Mouse (Mus musculus) ES-E14 (cell line): Measurements from ENCODE around the gene Tns1. TPM values are rescaled to one million over a fixed set of nuclear protein-coding genes. Genes with fewer than 3 reads are reported as not detected.

ENCODE experiments used
- DNase-seq: peaks from one replicate; pipeline ENCODE4 v3.0.0-alpha.2; 2013; ENCODE audit warnings: low read depth, low spot score
- H3K27ac ChIP-seq: 2 replicates; pipeline ENCODE4 v1.5.1; 2012; ENCODE audit warnings: low read depth, mild to moderate bottlenecking, low read length, moderate library complexity, mixed read lengths; ENCODE audit not compliant: poor library complexity, insufficient read depth, severe bottlenecking
- H3K36me3 ChIP-seq: 2 replicates; pipeline ENCODE4 v1.6.1; 2012; ENCODE audit warnings: mild to moderate bottlenecking, low read length, moderate library complexity, mixed read lengths; ENCODE audit not compliant: control insufficient read depth, poor library complexity, insufficient read depth, severe bottlenecking
- H3K4me1 ChIP-seq, 2 experiments: fragments of 150-350 bp in 1 of 2; sonication (generic) in 1 of 2; 2 replicates each; pipeline ENCODE4 v1.6.1; 2012; ENCODE audit warnings: low read length in 2 of 2, mild to moderate bottlenecking in 1 of 2, mixed read lengths in 1 of 2; ENCODE audit not compliant: control insufficient read depth in 2 of 2, insufficient read depth in 2 of 2, poor library complexity in 1 of 2
- H3K4me3 ChIP-seq, 2 experiments: fragments of 150-350 bp in 1 of 2; sonication (generic) in 1 of 2; 2 replicates each; pipeline ENCODE4 v1.5.1; 2012; ENCODE audit warnings: low read length in 2 of 2, low read depth in 1 of 2, mild to moderate bottlenecking in 1 of 2, mixed read lengths in 1 of 2; ENCODE audit not compliant: insufficient read depth in 1 of 2, poor library complexity in 1 of 2, severe bottlenecking in 1 of 2
- H3K9ac ChIP-seq: 2 replicates; pipeline ENCODE4 v1.6.1; 2012; ENCODE audit warnings: low read depth, mild to moderate bottlenecking, low read length, mixed read lengths; ENCODE audit not compliant: poor library complexity, insufficient read depth, severe bottlenecking
- H3K9me3 ChIP-seq: fragments of 150-350 bp; sonication (generic); 2 replicates; pipeline ENCODE4 v1.6.1; 2012; ENCODE audit warnings: low read depth, mild to moderate bottlenecking, low read length; ENCODE audit not compliant: control insufficient read depth, insufficient read depth
- CHD2 ChIP-seq: IDR thresholded peaks from 2 replicates; pipeline ENCODE4 v1.6.1; 2014; ENCODE audit warnings: mild to moderate bottlenecking, low read depth, low read length, inconsistent platforms
- HCFC1 ChIP-seq: IDR thresholded peaks from 2 replicates; pipeline ENCODE4 v1.6.1; 2012; ENCODE audit warnings: low read length, inconsistent platforms, borderline replicate concordance; ENCODE audit not compliant: insufficient read depth
- MAFK ChIP-seq: IDR thresholded peaks from 2 replicates; pipeline ENCODE4 v1.6.1; 2014; ENCODE audit warnings: mild to moderate bottlenecking, low read depth, low read length, inconsistent platforms; ENCODE audit not compliant: insufficient read depth
- ZC3H11A ChIP-seq: IDR thresholded peaks from 2 replicates; pipeline ENCODE4 v1.6.1; 2012; ENCODE audit warnings: low read depth, mild to moderate bottlenecking, inconsistent platforms, low read length, borderline replicate concordance
- ZNF384 ChIP-seq: IDR thresholded peaks from 2 replicates; pipeline ENCODE4 v1.6.1; 2012; ENCODE audit warnings: low read depth, low read length, inconsistent platforms
- in situ Hi-C, 2 experiments: fragments of 600-800 bp; cut with MboI; formaldehyde crosslinking; loops; one replicate each; pipeline ENCODE4 v1.15.1; 2025; ENCODE audit warnings: low sequenced_read_pairs in 2 of 2, inconsistent platforms in 1 of 2; ENCODE audit not compliant: unreplicated experiment in 2 of 2
- total RNA-seq: library from RNA; depleted of rRNA; stranded (reverse); fragments of 300-350 nt; gene quantifications from 2 replicates; pipeline ENCODE4 v1.2.3, GENCODE M21; 2012

Tns1 gene
- total RNA-seq, 1 experiment, result 9.5 TPM

DNA sequence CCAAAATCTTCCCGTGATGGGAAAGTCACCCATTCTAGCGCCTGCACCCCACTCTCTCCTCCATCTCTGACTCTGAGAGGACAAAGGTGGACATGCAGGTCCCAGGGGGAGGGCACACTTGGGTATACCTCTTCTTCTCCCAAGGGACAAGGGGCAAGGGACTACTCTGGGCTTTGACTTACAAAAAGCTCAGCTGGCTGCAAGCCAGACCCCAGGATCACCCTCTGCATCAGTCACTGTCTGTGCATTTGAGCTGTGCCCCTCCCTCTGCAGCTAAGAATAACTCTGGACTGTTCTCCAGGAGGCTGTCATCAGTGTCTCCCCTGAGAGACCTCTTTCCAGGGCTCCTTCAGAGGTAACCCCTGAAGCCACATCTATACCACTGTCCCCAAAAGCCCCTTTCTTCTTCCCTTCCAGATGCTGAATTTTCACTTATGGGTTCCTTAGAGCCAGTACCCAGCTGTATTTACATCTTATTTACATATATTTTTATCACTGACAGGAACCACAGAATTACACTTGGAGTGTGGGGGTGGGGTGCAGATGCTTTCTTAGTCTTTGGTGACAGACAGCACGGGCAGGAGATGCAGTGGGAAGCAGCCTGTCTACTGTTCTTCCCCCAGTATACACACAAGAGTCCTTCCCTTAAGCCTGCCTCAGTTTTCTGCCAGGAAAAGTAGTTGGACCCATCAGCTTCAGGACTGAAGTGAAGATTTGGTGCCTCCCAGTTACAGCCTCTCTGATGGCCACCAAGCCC lies 81.4 kb downstream of the Tns1 start:
- TF ChIP-seq ZNF384, result no peak
- TF ChIP-seq HCFC1, result no peak
- TF ChIP-seq CHD2, result no peak
- no peak for TF ChIP-seq ZC3H11A
- no peak for TF ChIP-seq MAFK
- in situ Hi-C loops, result no loop called here
- H3K9ac ChIP-seq, result no peak overlapping the region
- no peaks in the 10 kb centered on the region for H3K9me3 ChIP-seq
- no peak overlapping the region for H3K27ac ChIP-seq
- no peaks in the 10 kb centered on the region for H3K36me3 ChIP-seq
- no peak for DNase-seq
- H3K4me1 ChIP-seq, result no peaks in the 10 kb centered on the region
- H3K4me3 ChIP-seq, result no peak overlapping the region

GRCm38 (mm10) chr1:74041692-74042091 lies 82.6 kb downstream of the Tns1 start:
- H3K27ac ChIP-seq, result no peak overlapping the region
- no peak overlapping the region for H3K9ac ChIP-seq
- H3K36me3 ChIP-seq, result no peaks in the 10 kb centered on the region
- no peak for DNase-seq
- H3K4me3 ChIP-seq, result no peak overlapping the region
- no peaks in the 10 kb centered on the region for H3K4me1 ChIP-seq
- no peaks in the 10 kb centered on the region for H3K9me3 ChIP-seq
- in situ Hi-C loops, result no loop called here
- TF ChIP-seq ZNF384, result no peak

GRCm38 (mm10) chr1:74041178-74041577 lies 83.1 kb downstream of the Tns1 start:
- no peak overlapping the region for H3K9ac ChIP-seq
- in situ Hi-C loops, result no loop called here
- H3K4me3 ChIP-seq, result no peak overlapping the region
- DNase-seq, result no peak
- no peaks in the 10 kb centered on the region for H3K9me3 ChIP-seq
- H3K27ac ChIP-seq, result no peak overlapping the region
- peaks cover 0 to 2% of the 10 kb centered on the region in 2 experiments; a peak in 1 of 4 replicates for H3K4me1 ChIP-seq
- TF ChIP-seq MAFK (no peak), ZC3H11A (no peak), HCFC1 (no peak), CHD2 (no peak), ZNF384 (no peak)
- H3K36me3 ChIP-seq, result no peaks in the 10 kb centered on the region

- H3K9ac ChIP-seq, result peak overlapping the region; percentile 44
- no peak for DNase-seq
- in situ Hi-C loops, result no loop called here
- H3K4me3 ChIP-seq, result peak overlapping the region; percentile 64 to 79
- H3K27ac ChIP-seq, result no peak overlapping the region
- TF ChIP-seq HCFC1, result no peak
- no peaks in the 10 kb centered on the region for H3K9me3 ChIP-seq
- H3K4me1 ChIP-seq, result peaks cover 0 to 2% of the 10 kb centered on the region in 2 experiments; a peak in 2 of 4 replicates
- H3K36me3 ChIP-seq, result no peaks in the 10 kb centered on the region
Observed at GRCm38 (mm10) chr1:74036560-74037390, 87.5 kb downstream of the Tns1 start.

DNA sequence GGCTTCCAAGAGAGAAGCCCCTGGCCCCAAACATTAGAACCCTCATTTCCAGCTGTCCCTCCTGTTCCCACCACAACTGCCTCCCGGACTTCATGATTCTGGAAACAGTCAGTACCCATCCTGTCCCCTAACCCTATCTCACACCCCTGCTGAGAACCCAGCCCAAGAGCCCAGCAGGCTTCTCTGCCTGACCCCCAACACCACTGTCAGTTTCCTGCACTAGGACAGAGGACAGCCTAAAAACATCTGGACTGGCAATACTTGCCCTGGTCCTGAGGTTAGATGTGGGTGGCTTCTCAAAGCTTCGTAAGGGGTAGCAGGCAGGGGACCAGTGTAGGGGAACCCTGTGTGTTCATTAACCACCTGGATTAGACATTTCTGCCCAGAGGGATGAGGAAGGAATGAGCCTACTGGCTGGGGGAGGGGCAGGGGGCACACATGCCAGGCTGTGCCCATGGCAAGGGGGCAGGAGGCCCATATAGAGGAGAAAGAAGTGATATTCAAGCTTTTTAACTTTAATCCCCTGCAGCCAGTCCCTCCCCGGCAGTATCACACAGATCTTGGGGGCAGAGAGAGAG lies 88.2 kb downstream of the Tns1 start:
- in situ Hi-C loops, result no loop called here
- Histone ChIP-seq H3K9me3 (no peaks in the 10 kb centered on the region), H3K4me3 (no peak overlapping the region), H3K9ac (no peak overlapping the region), H3K4me1 (peaks cover 0 to 9% of the 10 kb centered on the region in 2 experiments; a peak in 3 of 4 replicates), H3K27ac (no peak overlapping the region), H3K36me3 (no peaks in the 10 kb centered on the region)
- TF ChIP-seq ZC3H11A (no peak), HCFC1 (no peak), ZNF384 (no peak), CHD2 (no peak), MAFK (no peak)
- no peak for DNase-seq
